Mouse (Mus musculus) stomach, embryonic 15.5 days (tissue): Measurements from ENCODE around the gene Serpinh1. TPM values are rescaled to one million over a fixed set of nuclear protein-coding genes. Genes with fewer than 3 reads are reported as not detected.

ENCODE experiments used
- ATAC-seq: fragments of 200-750 bp; cut with Nextera tagmentation; 2 replicates; pipeline ENCODE4 v1.8.0; 2017; ENCODE audit warnings: low read depth, moderate number of reproducible peaks, moderate TSS enrichment; ENCODE audit not compliant: insufficient read depth, low FRiP score
- H3K27ac ChIP-seq: fragments of 300-500 bp; sonication (generic); 2 replicates; pipeline ENCODE4 v1.5.1; 2015; ENCODE audit warnings: mild to moderate bottlenecking, inconsistent platforms
- H3K27me3 ChIP-seq: fragments of 300-500 bp; sonication (generic); replicated peaks from 2 replicates; pipeline ENCODE4 v1.6.1; 2015; ENCODE audit warnings: inconsistent platforms
- H3K36me3 ChIP-seq: fragments of 300-500 bp; sonication (generic); 2 replicates; pipeline ENCODE4 v1.6.1; 2015; ENCODE audit warnings: inconsistent platforms
- H3K4me1 ChIP-seq: fragments of 300-500 bp; sonication (generic); 2 replicates; pipeline ENCODE4 v1.6.1; 2015; ENCODE audit warnings: inconsistent platforms
- H3K4me2 ChIP-seq: fragments of 300-500 bp; sonication (generic); 2 replicates; pipeline ENCODE4 v1.6.1; 2015; ENCODE audit warnings: mild to moderate bottlenecking, inconsistent platforms
- H3K4me3 ChIP-seq: fragments of 300-500 bp; sonication (generic); replicated peaks from 2 replicates; pipeline ENCODE4 v1.5.1; 2015; ENCODE audit warnings: inconsistent platforms
- H3K9ac ChIP-seq: fragments of 300-500 bp; sonication (generic); 2 replicates; pipeline ENCODE4 v1.6.1; 2015; ENCODE audit warnings: inconsistent platforms
- H3K9me3 ChIP-seq: fragments of 300-500 bp; sonication (generic); 2 replicates; pipeline ENCODE4 v1.6.1; 2016; ENCODE audit warnings: inconsistent platforms
- WGBS: fragments of 180-500 bp; shearing (Covaris S2); methylation state at CpG from one replicate; pipeline ENCODE4 v1.1.7; 2015; 5-methylcytosine and 5-hydroxymethylcytosine counted together
- polyA plus RNA-seq: library from polyadenylated mRNA; unstranded; fragments of >200 nt; fragmentation: Nextera tagmentation; extraction: Ambion mirVana; gene quantifications from 2 replicates; pipeline ENCODE4 v1.2.1, GENCODE M21; 2015

Gene Serpinh1
- polyA plus RNA-seq: 1,174 and 1,300 TPM in 2 replicates

GRCm38 (mm10) chr7:99352526-99353400 is at the start of gene Serpinh1:
Gene Serpinh1, minus strand, starts transcription at chr7:99353239.
- ATAC-seq: peak; percentile 78
- Histone ChIP-seq H3K4me3 (peak within 1 kb of the TSS; percentile 68), H3K9me3 (no peaks in the 10 kb centered on the region), H3K9ac (peak within 1 kb of the TSS; percentile 87), H3K4me2 (peak within 1 kb of the TSS; percentile 76), H3K36me3 (peaks cover 15% of the 10 kb centered on the region), H3K4me1 (peaks cover 57% of the 10 kb centered on the region), H3K27ac (peak within 1 kb of the TSS; percentile 93), H3K27me3 (no peaks in the 10 kb centered on the region)
- WGBS: 1% methylated on average over 35 of the region's 35 CpGs

GRCm38 (mm10) chr7:99402477-99402876 is 49.4 kb upstream of the Serpinh1 start:
- ATAC-seq: no peak
- Histone ChIP-seq H3K9me3 (no peaks in the 10 kb centered on the region), H3K27me3 (no peaks in the 10 kb centered on the region), H3K36me3 (no peaks in the 10 kb centered on the region), H3K27ac (peak overlapping the region; percentile 6; the same call in 1 of the 2 replicates), H3K4me3 (no peak overlapping the region), H3K4me1 (peaks cover 7% of the 10 kb centered on the region; the same call in 1 of the 2 replicates), H3K4me2 (no peak overlapping the region), H3K9ac (no peak overlapping the region)
- WGBS: 75% methylated on average over 6 of the region's 6 CpGs

- H3K4me1 ChIP-seq: peaks cover 7% of the 10 kb centered on the region; the same call in 1 of the 2 replicates
- peak; percentile 7; the same call in 1 of the 2 replicates for ATAC-seq
- H3K36me3 ChIP-seq: no peaks in the 10 kb centered on the region
- H3K4me2 ChIP-seq: no peak overlapping the region
- no peaks in the 10 kb centered on the region for H3K9me3 ChIP-seq
- H3K9ac ChIP-seq: no peak overlapping the region
- H3K4me3 ChIP-seq: no peak overlapping the region
- H3K27ac ChIP-seq: 0 out of 2 replicates have a peak overlapping the region, but pooled peaks have one; percentile 8
- 44% methylated on average over 8 of the region's 8 CpGs for WGBS
- H3K27me3 ChIP-seq: no peaks in the 10 kb centered on the region
These were observed 48.3 kb upstream of the Serpinh1 start for GRCm38 (mm10) chr7:99401373-99401772.

- no peak for ATAC-seq
- no peaks in the 10 kb centered on the region for H3K27me3 ChIP-seq
- no peak overlapping the region for H3K27ac ChIP-seq
- H3K4me3 ChIP-seq: no peak overlapping the region
- WGBS: 69% methylated on average over 11 of the region's 11 CpGs
- H3K9ac ChIP-seq: no peak overlapping the region
- no peak overlapping the region for H3K4me2 ChIP-seq
- H3K9me3 ChIP-seq: no peaks in the 10 kb centered on the region
- no peaks in the 10 kb centered on the region for H3K36me3 ChIP-seq
- H3K4me1 ChIP-seq: peaks cover 8% of the 10 kb centered on the region; the same call in 1 of the 2 replicates
These were observed 44.1 kb upstream of the Serpinh1 start for GRCm38 (mm10) chr7:99396994-99397659.

GRCm38 (mm10) chr7:99395908-99396616 is 43.0 kb upstream of the Serpinh1 start:
- Histone ChIP-seq H3K27ac (no peak overlapping the region), H3K4me2 (no peak overlapping the region), H3K4me3 (no peak overlapping the region), H3K27me3 (no peaks in the 10 kb centered on the region), H3K9me3 (no peaks in the 10 kb centered on the region), H3K9ac (no peak overlapping the region), H3K36me3 (no peaks in the 10 kb centered on the region), H3K4me1 (peaks cover 17% of the 10 kb centered on the region)
- 73% methylated on average over 11 of the region's 11 CpGs for WGBS
- ATAC-seq: no peak

- H3K9ac ChIP-seq: no peak overlapping the region
- no peak overlapping the region for H3K27ac ChIP-seq
- H3K27me3 ChIP-seq: no peaks in the 10 kb centered on the region
- H3K4me1 ChIP-seq: peaks cover 22% of the 10 kb centered on the region
- H3K4me2 ChIP-seq: no peak overlapping the region
- no peaks in the 10 kb centered on the region for H3K9me3 ChIP-seq
- no peaks in the 10 kb centered on the region for H3K36me3 ChIP-seq
- no peak for ATAC-seq
- H3K4me3 ChIP-seq: no peak overlapping the region
- WGBS: 65% methylated on average over 4 of the region's 4 CpGs
These were observed 42.3 kb upstream of the Serpinh1 start for GRCm38 (mm10) chr7:99395385-99395784.

GRCm38 (mm10) chr7:99393711-99394325 is 40.8 kb upstream of the Serpinh1 start:
- no peak overlapping the region for H3K9ac ChIP-seq
- H3K36me3 ChIP-seq: no peaks in the 10 kb centered on the region
- 60% methylated on average over 13 of the region's 13 CpGs for WGBS
- no peaks in the 10 kb centered on the region for H3K9me3 ChIP-seq
- no peak for ATAC-seq
- H3K4me1 ChIP-seq: peaks cover 22% of the 10 kb centered on the region
- no peak overlapping the region for H3K4me2 ChIP-seq
- H3K27me3 ChIP-seq: no peaks in the 10 kb centered on the region
- H3K27ac ChIP-seq: peak overlapping the region; percentile 13
- H3K4me3 ChIP-seq: no peak overlapping the region

GRCm38 (mm10) chr7:99392696-99393095 is 39.7 kb upstream of the Serpinh1 start:
- no peak for ATAC-seq
- H3K9me3 ChIP-seq: no peaks in the 10 kb centered on the region
- H3K4me3 ChIP-seq: no peak overlapping the region
- H3K9ac ChIP-seq: no peak overlapping the region
- no peaks in the 10 kb centered on the region for H3K27me3 ChIP-seq
- peaks cover 22% of the 10 kb centered on the region for H3K4me1 ChIP-seq
- WGBS: 41% methylated on average over 2 of the region's 2 CpGs
- H3K4me2 ChIP-seq: no peak overlapping the region
- H3K27ac ChIP-seq: no peak overlapping the region
- H3K36me3 ChIP-seq: no peaks in the 10 kb centered on the region

GRCm38 (mm10) chr7:99390559-99390958 is 37.5 kb upstream of the Serpinh1 start:
- 45% methylated on average over 4 of the region's 4 CpGs for WGBS
- no peaks in the 10 kb centered on the region for H3K9me3 ChIP-seq
- H3K27ac ChIP-seq: no peak overlapping the region
- no peak overlapping the region for H3K9ac ChIP-seq
- H3K27me3 ChIP-seq: no peaks in the 10 kb centered on the region
- no peak overlapping the region for H3K4me3 ChIP-seq
- H3K4me2 ChIP-seq: no peak overlapping the region
- peaks cover 26% of the 10 kb centered on the region for H3K4me1 ChIP-seq
- H3K36me3 ChIP-seq: no peaks in the 10 kb centered on the region
- ATAC-seq: no peak

GRCm38 (mm10) chr7:99387356-99387755 is 34.3 kb upstream of the Serpinh1 start:
- Histone ChIP-seq H3K4me2 (no peak overlapping the region), H3K36me3 (no peaks in the 10 kb centered on the region), H3K4me3 (no peak overlapping the region), H3K27me3 (no peaks in the 10 kb centered on the region), H3K9me3 (no peaks in the 10 kb centered on the region), H3K27ac (no peak overlapping the region), H3K9ac (no peak overlapping the region), H3K4me1 (peaks cover 49% of the 10 kb centered on the region)
- 91% methylated on average over 5 of the region's 5 CpGs for WGBS
- ATAC-seq: no peak

- Histone ChIP-seq H3K27ac (no peak overlapping the region), H3K27me3 (no peaks in the 10 kb centered on the region), H3K4me2 (no peak overlapping the region), H3K9me3 (no peaks in the 10 kb centered on the region), H3K4me3 (no peak overlapping the region), H3K36me3 (no peaks in the 10 kb centered on the region), H3K4me1 (peaks cover 50% of the 10 kb centered on the region), H3K9ac (no peak overlapping the region)
- 74% methylated on average over 4 of the region's 4 CpGs for WGBS
- ATAC-seq: no peak
These were observed 33.8 kb upstream of the Serpinh1 start for GRCm38 (mm10) chr7:99386811-99387210.
